Mouse (Mus musculus) testis, adult 2 months (tissue): ENCODE results near the gene Cdc42bpg.

Experiments
- CTCF ChIP-seq: fragments of 200-500 bp; IDR thresholded peaks from 2 replicates; pipeline ENCODE4 v1.5.1; 2012; ENCODE audit warnings: low read depth, mild to moderate bottlenecking, inconsistent platforms, low read length, moderate library complexity; ENCODE audit not compliant: control insufficient read depth, insufficient read depth, insufficient replicate concordance
- POLR2A ChIP-seq: fragments of 200-500 bp; IDR thresholded peaks from 2 replicates; pipeline ENCODE4 v1.6.1; 2012; ENCODE audit warnings: low read depth, mild to moderate bottlenecking, inconsistent platforms, low read length, moderate library complexity; ENCODE audit not compliant: control insufficient read depth

- no peak; the same call in 1 of the 2 replicates for TF ChIP-seq CTCF
- TF ChIP-seq POLR2A, result peak; percentile 91
These were observed 58.1 kb downstream of the Cdc42bpg start for GRCm38 (mm10) chr19:6364317-6364725.
